Mouse (Mus musculus): ENCODE data around the gene Pmp22. TPM values are rescaled to one million over a fixed set of nuclear protein-coding genes. Genes with fewer than 3 reads are reported as not detected.

The Pmp22 gene
- polyA plus RNA-seq, 1 experiment from 2014 or later: 95.6 TPM

GRCm38 (mm10) chr11:63138739-63139138 is 10.0 kb downstream of the Pmp22 start:
- H3K9me3 ChIP-seq (ENCODE audit: control insufficient read depth, low read length): no peaks in the 10 kb centered on the region
- H3K4me2 ChIP-seq (ENCODE audit: low read length): no peak overlapping the region
- H3K27ac ChIP-seq (replicated peaks in 1 of 2; ENCODE audit: control insufficient read depth in 1 of 2, insufficient read depth in 1 of 2, low read depth in 2 of 2, low read length in 2 of 2): no peak overlapping the region
- H3K4me3 ChIP-seq (ENCODE audit: control insufficient read depth in 1 of 2, insufficient read depth in 1 of 2, low read depth in 1 of 2, low read length in 2 of 2): no peak overlapping the region
- H3K36me3 ChIP-seq (ENCODE audit: control insufficient read depth, insufficient read depth, low read length): peaks cover 67% of the 10 kb centered on the region
- 25% methylated on average over 3 of the region's 3 CpGs for WGBS
- H3K9ac ChIP-seq (ENCODE audit: low read length): no peak overlapping the region
- H3K27me3 ChIP-seq (ENCODE audit: control insufficient read depth, insufficient read depth, low read length): no peaks in the 10 kb centered on the region
- ATAC-seq (ENCODE audit: insufficient number of reproducible peaks, insufficient read depth, low FRiP score, low read depth): no peak
- H3K4me1 ChIP-seq (ENCODE audit: control insufficient read depth in 2 of 2, insufficient read depth in 2 of 2, low read length in 2 of 2): peaks cover 14 to 27% of the 10 kb centered on the region in 2 experiments

- 82% methylated on average over 5 of the region's 5 CpGs for WGBS
- H3K4me3 ChIP-seq (ENCODE audit: control insufficient read depth in 1 of 2, insufficient read depth in 1 of 2, low read depth in 1 of 2, low read length in 2 of 2): no peak overlapping the region
- no peak overlapping the region for H3K4me2 ChIP-seq (ENCODE audit: low read length)
These were observed 13.5 kb downstream of the Pmp22 start for GRCm38 (mm10) chr11:63142311-63142710.

GRCm38 (mm10) chr11:63142816-63143215 is 14.0 kb downstream of the Pmp22 start:
- WGBS: 87% methylated on average over 4 of the region's 4 CpGs

More at GRCm38 (mm10) chr11:63142311-63142710, 13.5 kb downstream of the Pmp22 start:
- H3K9me3 ChIP-seq (ENCODE audit: control insufficient read depth, low read length): no peaks in the 10 kb centered on the region
- peaks cover 21 to 32% of the 10 kb centered on the region in 2 experiments for H3K4me1 ChIP-seq (ENCODE audit: control insufficient read depth in 2 of 2, insufficient read depth in 2 of 2, low read length in 2 of 2)
- peaks cover 49% of the 10 kb centered on the region for H3K36me3 ChIP-seq (ENCODE audit: control insufficient read depth, insufficient read depth, low read length)
- H3K27me3 ChIP-seq (ENCODE audit: control insufficient read depth, insufficient read depth, low read length): no peaks in the 10 kb centered on the region
- H3K9ac ChIP-seq (ENCODE audit: low read length): no peak overlapping the region
- ATAC-seq (ENCODE audit: insufficient number of reproducible peaks, insufficient read depth, low FRiP score, low read depth): no peak
- H3K27ac ChIP-seq (replicated peaks in 1 of 2; ENCODE audit: control insufficient read depth in 1 of 2, insufficient read depth in 1 of 2, low read depth in 2 of 2, low read length in 2 of 2): no peak overlapping the region

GRCm38 (mm10) chr11:63143486-63143885 is 14.7 kb downstream of the Pmp22 start:
- Histone ChIP-seq H3K27me3 (ENCODE audit: control insufficient read depth, insufficient read depth, low read length) (no peaks in the 10 kb centered on the region), H3K27ac (replicated peaks in 1 of 2; ENCODE audit: control insufficient read depth in 1 of 2, insufficient read depth in 1 of 2, low read depth in 2 of 2, low read length in 2 of 2) (peak overlapping the region in 1 of 2 experiments; percentile 55; a peak in 3 of 4 replicates), H3K4me1 (ENCODE audit: control insufficient read depth in 2 of 2, insufficient read depth in 2 of 2, low read length in 2 of 2) (peaks cover 21 to 32% of the 10 kb centered on the region in 2 experiments), H3K4me3 (ENCODE audit: control insufficient read depth in 1 of 2, insufficient read depth in 1 of 2, low read depth in 1 of 2, low read length in 2 of 2) (no peak overlapping the region), H3K4me2 (ENCODE audit: low read length) (no peak overlapping the region), H3K36me3 (ENCODE audit: control insufficient read depth, insufficient read depth, low read length) (peaks cover 39% of the 10 kb centered on the region), H3K9ac (ENCODE audit: low read length) (no peak overlapping the region), H3K9me3 (ENCODE audit: control insufficient read depth, low read length) (no peaks in the 10 kb centered on the region)
- WGBS: 38% methylated on average over 8 of the region's 8 CpGs
- peak; percentile 47; the same call in 1 of the 2 replicates for ATAC-seq (ENCODE audit: insufficient number of reproducible peaks, insufficient read depth, low FRiP score, low read depth)

More at GRCm38 (mm10) chr11:63142816-63143215, 14.0 kb downstream of the Pmp22 start:
- H3K4me2 ChIP-seq (ENCODE audit: low read length): no peak overlapping the region
- H3K4me1 ChIP-seq (ENCODE audit: control insufficient read depth in 2 of 2, insufficient read depth in 2 of 2, low read length in 2 of 2): peaks cover 21 to 32% of the 10 kb centered on the region in 2 experiments
- H3K27me3 ChIP-seq (ENCODE audit: control insufficient read depth, insufficient read depth, low read length): no peaks in the 10 kb centered on the region
- no peak overlapping the region for H3K4me3 ChIP-seq (ENCODE audit: control insufficient read depth in 1 of 2, insufficient read depth in 1 of 2, low read depth in 1 of 2, low read length in 2 of 2)
- ATAC-seq (ENCODE audit: insufficient number of reproducible peaks, insufficient read depth, low FRiP score, low read depth): no peak
- no peak overlapping the region for H3K27ac ChIP-seq (replicated peaks in 1 of 2; ENCODE audit: control insufficient read depth in 1 of 2, insufficient read depth in 1 of 2, low read depth in 2 of 2, low read length in 2 of 2)
- H3K9me3 ChIP-seq (ENCODE audit: control insufficient read depth, low read length): no peaks in the 10 kb centered on the region
- peaks cover 44% of the 10 kb centered on the region for H3K36me3 ChIP-seq (ENCODE audit: control insufficient read depth, insufficient read depth, low read length)
- no peak overlapping the region for H3K9ac ChIP-seq (ENCODE audit: low read length)

GRCm38 (mm10) chr11:63146601-63147000 is 17.8 kb downstream of the Pmp22 start:
- Histone ChIP-seq H3K4me1 (ENCODE audit: control insufficient read depth in 2 of 2, insufficient read depth in 2 of 2, low read length in 2 of 2) (peaks cover 21 to 32% of the 10 kb centered on the region in 2 experiments), H3K4me2 (ENCODE audit: low read length) (no peak overlapping the region), H3K27me3 (ENCODE audit: control insufficient read depth, insufficient read depth, low read length) (no peaks in the 10 kb centered on the region), H3K9me3 (ENCODE audit: control insufficient read depth, low read length) (no peaks in the 10 kb centered on the region), H3K27ac (replicated peaks in 1 of 2; ENCODE audit: control insufficient read depth in 1 of 2, insufficient read depth in 1 of 2, low read depth in 2 of 2, low read length in 2 of 2) (no peak overlapping the region), H3K9ac (ENCODE audit: low read length) (no peak overlapping the region), H3K36me3 (ENCODE audit: control insufficient read depth, insufficient read depth, low read length) (peaks cover 32% of the 10 kb centered on the region), H3K4me3 (ENCODE audit: control insufficient read depth in 1 of 2, insufficient read depth in 1 of 2, low read depth in 1 of 2, low read length in 2 of 2) (no peak overlapping the region)
- ATAC-seq (ENCODE audit: insufficient number of reproducible peaks, insufficient read depth, low FRiP score, low read depth): no peak
- WGBS: 35% methylated on average over 7 of the region's 7 CpGs

GRCm38 (mm10) chr11:63148276-63148675 is 19.5 kb downstream of the Pmp22 start:
- Histone ChIP-seq H3K4me1 (ENCODE audit: control insufficient read depth in 2 of 2, insufficient read depth in 2 of 2, low read length in 2 of 2) (peaks cover 17 to 27% of the 10 kb centered on the region in 2 experiments), H3K36me3 (ENCODE audit: control insufficient read depth, insufficient read depth, low read length) (peaks cover 36% of the 10 kb centered on the region), H3K4me2 (ENCODE audit: low read length) (no peak overlapping the region), H3K9me3 (ENCODE audit: control insufficient read depth, low read length) (no peaks in the 10 kb centered on the region), H3K27ac (replicated peaks in 1 of 2; ENCODE audit: control insufficient read depth in 1 of 2, insufficient read depth in 1 of 2, low read depth in 2 of 2, low read length in 2 of 2) (no peak overlapping the region), H3K4me3 (ENCODE audit: control insufficient read depth in 1 of 2, insufficient read depth in 1 of 2, low read depth in 1 of 2, low read length in 2 of 2) (no peak overlapping the region), H3K9ac (ENCODE audit: low read length) (no peak overlapping the region), H3K27me3 (ENCODE audit: control insufficient read depth, insufficient read depth, low read length) (no peaks in the 10 kb centered on the region)
- WGBS: 82% methylated on average over 3 of the region's 3 CpGs
- ATAC-seq (ENCODE audit: insufficient number of reproducible peaks, insufficient read depth, low FRiP score, low read depth): no peak

DNA sequence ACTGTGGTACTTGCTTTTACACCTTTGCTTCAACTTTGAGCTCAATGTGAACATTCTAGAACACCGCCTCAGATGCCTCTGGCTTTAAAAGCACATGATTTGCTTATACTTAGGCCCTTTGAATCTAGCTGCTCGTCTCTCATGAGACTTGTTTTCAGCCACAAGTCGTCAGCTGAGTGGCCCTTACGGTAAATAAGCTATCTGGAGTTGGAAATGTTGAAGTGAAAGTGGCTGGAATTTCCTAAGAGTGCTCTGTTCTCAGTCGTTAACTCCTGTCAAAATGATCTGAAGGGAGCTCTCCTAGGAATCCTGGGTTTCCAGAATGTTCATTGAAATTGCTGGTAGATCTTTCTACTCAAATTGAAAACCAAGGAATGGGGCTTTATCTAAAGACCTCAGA is 23.1 kb downstream of the Pmp22 start:
- no peaks in the 10 kb centered on the region for H3K4me1 ChIP-seq (ENCODE audit: control insufficient read depth in 2 of 2, insufficient read depth in 2 of 2, low read length in 2 of 2)
- H3K27me3 ChIP-seq (ENCODE audit: control insufficient read depth, insufficient read depth, low read length): no peaks in the 10 kb centered on the region
- H3K27ac ChIP-seq (replicated peaks in 1 of 2; ENCODE audit: control insufficient read depth in 1 of 2, insufficient read depth in 1 of 2, low read depth in 2 of 2, low read length in 2 of 2): no peak overlapping the region
- ATAC-seq (ENCODE audit: insufficient number of reproducible peaks, insufficient read depth, low FRiP score, low read depth): no peak
- H3K4me3 ChIP-seq (ENCODE audit: control insufficient read depth in 1 of 2, insufficient read depth in 1 of 2, low read depth in 1 of 2, low read length in 2 of 2): no peak overlapping the region
- H3K4me2 ChIP-seq (ENCODE audit: low read length): no peak overlapping the region
- WGBS: 47% methylated on average over 5 of the region's 5 CpGs
- H3K9me3 ChIP-seq (ENCODE audit: control insufficient read depth, low read length): no peaks in the 10 kb centered on the region
- H3K36me3 ChIP-seq (ENCODE audit: control insufficient read depth, insufficient read depth, low read length): peaks cover 58% of the 10 kb centered on the region
- H3K9ac ChIP-seq (ENCODE audit: low read length): no peak overlapping the region

DNA sequence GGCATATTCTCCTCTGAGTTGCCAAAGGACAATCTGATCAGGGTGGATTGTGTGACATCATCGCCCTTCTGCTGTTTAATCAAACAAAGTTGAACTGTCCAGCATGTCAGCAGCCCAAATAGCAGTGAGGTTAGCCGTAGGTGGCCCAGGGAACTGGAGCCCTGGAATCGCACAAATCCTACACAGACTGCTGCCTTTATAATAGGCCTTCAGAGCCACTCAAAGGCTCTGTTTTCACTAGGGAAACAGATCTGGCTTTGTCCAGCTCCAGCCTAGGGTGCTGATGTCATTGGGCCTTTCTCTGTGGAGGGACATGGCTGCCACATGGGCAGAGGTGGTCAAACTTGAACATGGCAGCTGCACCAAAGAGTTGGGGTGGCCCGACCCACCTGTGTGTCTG is 28.3 kb downstream of the Pmp22 start:
- 77% methylated on average over 4 of the region's 4 CpGs for WGBS

More for the DNA sequence above, 28.3 kb downstream of the Pmp22 start:
- no peaks in the 10 kb centered on the region for H3K9me3 ChIP-seq (ENCODE audit: control insufficient read depth, low read length)
- H3K4me3 ChIP-seq (ENCODE audit: control insufficient read depth in 1 of 2, insufficient read depth in 1 of 2, low read depth in 1 of 2, low read length in 2 of 2): no peak overlapping the region
- no peak overlapping the region for H3K27ac ChIP-seq (replicated peaks in 1 of 2; ENCODE audit: control insufficient read depth in 1 of 2, insufficient read depth in 1 of 2, low read depth in 2 of 2, low read length in 2 of 2)
- H3K9ac ChIP-seq (ENCODE audit: low read length): no peak overlapping the region
- no peak for ATAC-seq (ENCODE audit: insufficient number of reproducible peaks, insufficient read depth, low FRiP score, low read depth)
- H3K4me1 ChIP-seq (ENCODE audit: control insufficient read depth in 2 of 2, insufficient read depth in 2 of 2, low read length in 2 of 2): no peaks in the 10 kb centered on the region
- no peaks in the 10 kb centered on the region for H3K27me3 ChIP-seq (ENCODE audit: control insufficient read depth, insufficient read depth, low read length)
- peaks cover 69% of the 10 kb centered on the region for H3K36me3 ChIP-seq (ENCODE audit: control insufficient read depth, insufficient read depth, low read length)
- no peak overlapping the region for H3K4me2 ChIP-seq (ENCODE audit: low read length)
